In the genomic region with DNA sequence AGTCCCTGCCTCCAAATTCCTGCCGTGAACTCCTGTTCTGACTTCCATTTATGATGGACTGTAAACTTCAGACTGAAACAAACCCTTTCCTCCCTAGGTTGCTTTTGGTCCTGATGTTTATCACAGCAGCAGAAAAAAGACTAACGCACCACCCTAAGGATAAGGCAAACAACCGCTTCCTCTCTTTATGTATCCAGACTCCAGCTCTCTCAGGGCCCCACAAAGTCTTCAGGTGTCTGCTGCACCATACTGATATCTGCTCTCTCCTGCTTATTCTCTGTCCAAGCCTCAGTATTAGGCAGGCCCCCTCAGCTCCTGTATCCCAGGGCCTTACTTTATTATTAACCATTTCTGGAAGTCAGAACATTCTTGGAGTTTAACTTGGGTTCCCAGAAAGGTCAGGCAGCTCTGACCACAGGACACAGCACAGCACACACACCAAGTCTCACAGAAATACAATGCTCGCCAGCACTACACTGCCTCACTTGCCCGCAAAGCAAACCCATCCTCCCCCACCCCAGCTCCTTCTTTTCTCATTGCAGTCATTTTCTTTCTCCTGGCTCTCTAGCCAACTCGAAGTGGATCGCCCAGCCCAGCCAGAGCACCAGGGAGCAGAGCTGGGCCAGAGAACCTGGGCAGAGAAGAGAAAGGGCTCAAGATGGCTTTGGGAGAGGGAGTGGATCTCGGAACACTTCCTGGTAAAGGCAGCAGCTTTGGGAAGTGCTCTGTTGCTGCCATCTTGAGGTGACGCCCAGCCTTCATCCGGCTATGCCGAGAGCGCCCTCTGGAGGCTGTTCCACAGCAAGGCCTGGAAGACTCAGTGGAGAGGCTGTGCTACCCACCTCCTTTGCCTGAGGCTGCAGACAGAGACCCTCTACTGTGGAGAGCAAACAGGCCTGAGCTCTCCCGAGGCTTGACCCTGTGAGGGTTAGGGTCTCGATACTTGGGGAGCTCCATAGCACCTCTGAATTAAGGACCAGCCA, we compare ENCODE assay signal across 8 mouse cellular contexts. TPM values are rescaled to one million over a fixed set of nuclear protein-coding genes. Genes with fewer than 3 reads are reported as not detected.
DNase-seq lines count a peak whose midpoint lies in the region; ATAC-seq and TF ChIP-seq lines count a peak whose summit lies in the region.

No protein-coding gene starts in this region.

- peak overlapping the region; percentile 35 for H3K4me2 ChIP-seq in embryonic facial prominence, embryonic 14.5 days (ENCODE audit: low read depth, low read length)
- H3K4me2 ChIP-seq in heart, embryonic 11.5 days = peak overlapping the region; percentile 52
- H3K4me2 ChIP-seq in kidney, embryonic 14.5 days (replicated peaks; ENCODE audit: low read depth, low read length) = peak overlapping the region; percentile 33; the same call in 1 of the 2 replicates
- peak overlapping the region; percentile 40 for H3K4me2 ChIP-seq in limb, embryonic 15.5 days
- H3K4me2 ChIP-seq in midbrain, postnatal 0 days (ENCODE audit: low read depth, low read length, poor library complexity, severe bottlenecking) = no peak overlapping the region

- peak; percentile 98 for TF ChIP-seq CTCF in midbrain, postnatal 0 days (IDR thresholded peaks at IDR 0.05)
- TF ChIP-seq CTCF in spleen, adult 2 months (IDR thresholded peaks at IDR 0.05; ENCODE audit: extremely low read depth, insufficient read depth, insufficient read length, insufficient replicate concordance) = peak; percentile 96

- TF ChIP-seq POLR2A in spleen, adult 2 months (IDR thresholded peaks at IDR 0.05; ENCODE audit: low read depth, low read length) = no peak

- H3K4me1 ChIP-seq in embryonic facial prominence, embryonic 14.5 days (ENCODE audit: control insufficient read depth, insufficient read depth, low read length) = peaks cover 28% of the 10 kb centered on the region
- peaks cover 12% of the 10 kb centered on the region for H3K4me1 ChIP-seq in heart, embryonic 11.5 days (ENCODE audit: control insufficient read depth, insufficient read depth, low read length)
- peaks cover 18% of the 10 kb centered on the region for H3K4me1 ChIP-seq in kidney, embryonic 14.5 days (ENCODE audit: control insufficient read depth, insufficient read depth, low read length)
- H3K4me1 ChIP-seq in limb, embryonic 15.5 days = peaks cover 26% of the 10 kb centered on the region
- H3K4me1 ChIP-seq in midbrain, postnatal 0 days (ENCODE audit: insufficient read depth, low read length) = no peaks in the 10 kb centered on the region
- H3K4me1 ChIP-seq in spleen, adult 2 months (ENCODE audit: control insufficient read depth, insufficient read depth, insufficient read length) = peaks cover 29% of the 10 kb centered on the region

- H3K9me3 ChIP-seq in embryonic facial prominence, embryonic 14.5 days (ENCODE audit: control insufficient read depth, low read length) = no peaks in the 10 kb centered on the region
- H3K9me3 ChIP-seq in heart, embryonic 11.5 days (replicated peaks; ENCODE audit: control insufficient read depth, low read length) = no peaks in the 10 kb centered on the region
- H3K9me3 ChIP-seq in kidney, embryonic 14.5 days (ENCODE audit: control insufficient read depth, low read length) = no peaks in the 10 kb centered on the region
- H3K9me3 ChIP-seq in limb, embryonic 15.5 days = no peaks in the 10 kb centered on the region
- H3K9me3 ChIP-seq in midbrain, postnatal 0 days (ENCODE audit: low read length) = no peaks in the 10 kb centered on the region

- H3K4me3 ChIP-seq in embryonic facial prominence, embryonic 14.5 days (ENCODE audit: low read depth, low read length) = no peak overlapping the region
- no peak overlapping the region for H3K4me3 ChIP-seq in heart, embryonic 11.5 days (ENCODE audit: low read depth, low read length)
- H3K4me3 ChIP-seq in kidney, embryonic 14.5 days (ENCODE audit: low read length) = peak overlapping the region; percentile 14; the same call in 1 of the 2 replicates
- peak overlapping the region; percentile 15; the same call in 1 of the 2 replicates for H3K4me3 ChIP-seq in limb, embryonic 15.5 days
- no peak overlapping the region for H3K4me3 ChIP-seq in midbrain, postnatal 0 days (ENCODE audit: low read depth, low read length)
- no peak overlapping the region for H3K4me3 ChIP-seq in spleen, adult 2 months (ENCODE audit: extremely low read depth, insufficient read depth, insufficient read length)

- WGBS in embryonic facial prominence, embryonic 14.5 days = 32% methylated on average over 13 of the region's 14 CpGs
- WGBS in heart, embryonic 11.5 days (ENCODE audit: insufficient replicate concordance) = 28% methylated on average over 14 of the region's 14 CpGs
- WGBS in kidney, embryonic 14.5 days = 32% methylated on average over 14 of the region's 14 CpGs
- WGBS in limb, embryonic 15.5 days = 32% methylated on average over 14 of the region's 14 CpGs
- 29% methylated on average over 14 of the region's 14 CpGs for WGBS in midbrain, postnatal 0 days
- 47% methylated on average over 14 of the region's 14 CpGs for WGBS in spleen, adult 2 months

- peak overlapping the region; percentile 45 for H3K9ac ChIP-seq in embryonic facial prominence, embryonic 14.5 days (ENCODE audit: low read depth, low read length)
- peak overlapping the region; percentile 69; the same call in 1 of the 2 replicates for H3K9ac ChIP-seq in heart, embryonic 11.5 days (ENCODE audit: low read depth, low read length)
- peak overlapping the region; percentile 50; the same call in 1 of the 2 replicates for H3K9ac ChIP-seq in kidney, embryonic 14.5 days (ENCODE audit: low read depth, low read length)
- no peak overlapping the region for H3K9ac ChIP-seq in limb, embryonic 15.5 days
- no peak overlapping the region for H3K9ac ChIP-seq in midbrain, postnatal 0 days (replicated peaks; ENCODE audit: low read length, poor library complexity, severe bottlenecking)

- peak; percentile 85 to 86 for DNase-seq in B cell, adult 2 months
- DNase-seq in adrenal gland, postnatal 4 days (ENCODE audit: low spot score in 2 of 2) = peak; percentile 66 to 82
- DNase-seq in embryonic facial prominence, embryonic 14.5 days (ENCODE audit: low spot score) = peak; percentile 93
- peak; percentile 94 for DNase-seq in midbrain, postnatal 0 days (ENCODE audit: low spot score)
- DNase-seq in spleen, adult 2 months (ENCODE audit: low read depth in 1 of 2, low spot score in 2 of 2) = peak; percentile 60 to 78

- no peaks in the 10 kb centered on the region for H3K36me3 ChIP-seq in embryonic facial prominence, embryonic 14.5 days (ENCODE audit: control insufficient read depth, insufficient read depth, low read length)
- H3K36me3 ChIP-seq in heart, embryonic 11.5 days (ENCODE audit: control insufficient read depth, insufficient read depth, low read length) = no peaks in the 10 kb centered on the region
- H3K36me3 ChIP-seq in kidney, embryonic 14.5 days (ENCODE audit: control insufficient read depth, insufficient read depth, low read length) = no peaks in the 10 kb centered on the region
- no peaks in the 10 kb centered on the region for H3K36me3 ChIP-seq in limb, embryonic 15.5 days
- no peaks in the 10 kb centered on the region for H3K36me3 ChIP-seq in midbrain, postnatal 0 days (ENCODE audit: insufficient read depth, low read length)
- H3K36me3 ChIP-seq in spleen, adult 2 months (ENCODE audit: control insufficient read depth, insufficient read depth, low read length) = no peaks in the 10 kb centered on the region

- H3K27me3 ChIP-seq in embryonic facial prominence, embryonic 14.5 days (replicated peaks; ENCODE audit: control insufficient read depth, insufficient read depth, low read length) = no peaks in the 10 kb centered on the region
- H3K27me3 ChIP-seq in heart, embryonic 11.5 days (ENCODE audit: control insufficient read depth, insufficient read depth, low read length) = peaks cover 3% of the 10 kb centered on the region; the same call in 1 of the 2 replicates
- no peaks in the 10 kb centered on the region for H3K27me3 ChIP-seq in kidney, embryonic 14.5 days (ENCODE audit: control insufficient read depth, insufficient read depth, low read length)
- H3K27me3 ChIP-seq in limb, embryonic 15.5 days = no peaks in the 10 kb centered on the region
- no peaks in the 10 kb centered on the region for H3K27me3 ChIP-seq in midbrain, postnatal 0 days (ENCODE audit: insufficient read depth, low read length)
- no peaks in the 10 kb centered on the region for H3K27me3 ChIP-seq in spleen, adult 2 months (ENCODE audit: control insufficient read depth, insufficient read depth, low read length)

- peak; percentile 86 for ATAC-seq in embryonic facial prominence, embryonic 14.5 days (ENCODE audit: low read depth)
- peak; percentile 57 for ATAC-seq in heart, embryonic 11.5 days (replicated peaks; ENCODE audit: insufficient number of reproducible peaks, low FRiP score, low TSS enrichment)
- peak; percentile 60 for ATAC-seq in kidney, embryonic 14.5 days (ENCODE audit: low FRiP score, low TSS enrichment)
- ATAC-seq in limb, embryonic 15.5 days (ENCODE audit: insufficient number of reproducible peaks, low FRiP score, low TSS enrichment, low read depth) = peak; percentile 52; the same call in 1 of the 2 replicates
- ATAC-seq in midbrain, postnatal 0 days (ENCODE audit: low FRiP score) = peak; percentile 67

- H3K27ac ChIP-seq in embryonic facial prominence, embryonic 14.5 days (replicated peaks; ENCODE audit: low read depth, low read length) = no peak overlapping the region; the same call in 1 of the 2 replicates
- peak overlapping the region; percentile 47; the same call in 1 of the 2 replicates for H3K27ac ChIP-seq in heart, embryonic 11.5 days (ENCODE audit: low read depth, low read length)
- H3K27ac ChIP-seq in kidney, embryonic 14.5 days (ENCODE audit: low read depth, low read length) = peak overlapping the region; percentile 59
- H3K27ac ChIP-seq in limb, embryonic 15.5 days = peak overlapping the region; percentile 55; the same call in 1 of the 2 replicates
- H3K27ac ChIP-seq in midbrain, postnatal 0 days (ENCODE audit: low read depth, low read length) = peak overlapping the region; percentile 38
- H3K27ac ChIP-seq in spleen, adult 2 months (ENCODE audit: insufficient read depth, low read length) = peak overlapping the region; percentile 89

RNA-seq across cellular contexts. Expression of gene Ntn5, which starts 1.4 kb away (rescaled TPM):
- under 1 TPM in 1 of 2 experiments, not detected in 1; 0.20 TPM for total RNA-seq in adrenal gland, postnatal 4 days (2021)
- 3.4 and 3.7 TPM in 2 replicates for polyA plus RNA-seq in embryonic facial prominence, embryonic 14.5 days (2014; fragmentation: Nextera tagmentation; extraction: Ambion mirVana)
- not detected in 2 replicates for polyA plus RNA-seq in heart, embryonic 11.5 days (2014; fragmentation: Nextera tagmentation; extraction: Ambion mirVana)
- polyA plus RNA-seq in kidney, embryonic 14.5 days (2014; fragmentation: Nextera tagmentation; extraction: Ambion mirVana) = 0.20 and 0.27 TPM in 2 replicates
- 0.50 and 2.6 TPM in 2 replicates for polyA plus RNA-seq in limb, embryonic 15.5 days (2015; fragmentation: Nextera tagmentation; extraction: Ambion mirVana)
- total RNA-seq in midbrain, postnatal 0 days (2014; rRNA removed) = 1.3 and 1.4 TPM in 2 replicates
- 0.37 and 0.73 TPM in 2 replicates for polyA plus RNA-seq in midbrain, postnatal 0 days (2015; fragmentation: Nextera tagmentation; extraction: Ambion mirVana)
- polyA plus RNA-seq in spleen, adult 2 months (2012; rRNA removed) = 2.2 and 5.1 TPM in 2 replicates

RNA-seq across cellular contexts. Expression of gene Sec1, which starts 11.8 kb away (rescaled TPM):
- total RNA-seq in adrenal gland, postnatal 4 days (2021) = under 1 TPM; 0.11 to 0.28 TPM
- polyA plus RNA-seq in embryonic facial prominence, embryonic 14.5 days (2014; fragmentation: Nextera tagmentation; extraction: Ambion mirVana) = 2.1 and 2.5 TPM in 2 replicates
- polyA plus RNA-seq in heart, embryonic 11.5 days (2014; fragmentation: Nextera tagmentation; extraction: Ambion mirVana) = 0.24 and 0.99 TPM in 2 replicates
- polyA plus RNA-seq in kidney, embryonic 14.5 days (2014; fragmentation: Nextera tagmentation; extraction: Ambion mirVana) = 0.17 and 0.28 TPM in 2 replicates
- 0.56 and 0.97 TPM in 2 replicates for polyA plus RNA-seq in limb, embryonic 15.5 days (2015; fragmentation: Nextera tagmentation; extraction: Ambion mirVana)
- total RNA-seq in midbrain, postnatal 0 days (2014; rRNA removed) = 0.28 and 1.0 TPM in 2 replicates
- polyA plus RNA-seq in midbrain, postnatal 0 days (2015; fragmentation: Nextera tagmentation; extraction: Ambion mirVana) = 0.37 and 0.79 TPM in 2 replicates
- 0.68 and 1.5 TPM in 2 replicates for polyA plus RNA-seq in spleen, adult 2 months (2012; rRNA removed)

RNA-seq across cellular contexts. Expression of gene Fut2, which starts 16.2 kb away (rescaled TPM):
- total RNA-seq in adrenal gland, postnatal 4 days (2021) = under 1 TPM in 1 of 2 experiments, not detected in 1; 0.42 TPM
- polyA plus RNA-seq in embryonic facial prominence, embryonic 14.5 days (2014; fragmentation: Nextera tagmentation; extraction: Ambion mirVana) = 1.9 and 2.2 TPM in 2 replicates
- polyA plus RNA-seq in heart, embryonic 11.5 days (2014; fragmentation: Nextera tagmentation; extraction: Ambion mirVana) = 0.56 and 1.0 TPM in 2 replicates
- 0.26 and 0.31 TPM in 2 replicates for polyA plus RNA-seq in kidney, embryonic 14.5 days (2014; fragmentation: Nextera tagmentation; extraction: Ambion mirVana)
- polyA plus RNA-seq in limb, embryonic 15.5 days (2015; fragmentation: Nextera tagmentation; extraction: Ambion mirVana) = 7.7 and 8.0 TPM in 2 replicates
- total RNA-seq in midbrain, postnatal 0 days (2014; rRNA removed) = 0.99 TPM in 1 of 2 replicates, not detected in the other
- 0.27 and 0.29 TPM in 2 replicates for polyA plus RNA-seq in midbrain, postnatal 0 days (2015; fragmentation: Nextera tagmentation; extraction: Ambion mirVana)
- 0.04 TPM in 1 of 2 replicates, not detected in the other for polyA plus RNA-seq in spleen, adult 2 months (2012; rRNA removed)

RNA-seq across cellular contexts. Expression of gene Car11, which starts 17.2 kb away (rescaled TPM):
- 10 to 100 TPM; 15.1 to 16.4 TPM for total RNA-seq in adrenal gland, postnatal 4 days (2021)
- polyA plus RNA-seq in embryonic facial prominence, embryonic 14.5 days (2014; fragmentation: Nextera tagmentation; extraction: Ambion mirVana) = 7.9 and 8.9 TPM in 2 replicates
- 3.3 and 5.5 TPM in 2 replicates for polyA plus RNA-seq in heart, embryonic 11.5 days (2014; fragmentation: Nextera tagmentation; extraction: Ambion mirVana)
- 6.9 and 11.9 TPM in 2 replicates for polyA plus RNA-seq in kidney, embryonic 14.5 days (2014; fragmentation: Nextera tagmentation; extraction: Ambion mirVana)
- polyA plus RNA-seq in limb, embryonic 15.5 days (2015; fragmentation: Nextera tagmentation; extraction: Ambion mirVana) = 13.3 and 13.7 TPM in 2 replicates
- total RNA-seq in midbrain, postnatal 0 days (2014; rRNA removed) = 118 and 130 TPM in 2 replicates
- 107 and 114 TPM in 2 replicates for polyA plus RNA-seq in midbrain, postnatal 0 days (2015; fragmentation: Nextera tagmentation; extraction: Ambion mirVana)
- 2.4 and 4.6 TPM in 2 replicates for polyA plus RNA-seq in spleen, adult 2 months (2012; rRNA removed)

RNA-seq across cellular contexts. Expression of gene Dbp, which starts 22.5 kb away (rescaled TPM):
- total RNA-seq in adrenal gland, postnatal 4 days (2021) = 100 to 1,000 TPM; 101 to 129 TPM
- polyA plus RNA-seq in embryonic facial prominence, embryonic 14.5 days (2014; fragmentation: Nextera tagmentation; extraction: Ambion mirVana) = 3.4 and 4.7 TPM in 2 replicates
- polyA plus RNA-seq in heart, embryonic 11.5 days (2014; fragmentation: Nextera tagmentation; extraction: Ambion mirVana) = 3.3 and 3.5 TPM in 2 replicates
- polyA plus RNA-seq in kidney, embryonic 14.5 days (2014; fragmentation: Nextera tagmentation; extraction: Ambion mirVana) = 6.6 and 7.7 TPM in 2 replicates
- polyA plus RNA-seq in limb, embryonic 15.5 days (2015; fragmentation: Nextera tagmentation; extraction: Ambion mirVana) = 4.3 and 4.7 TPM in 2 replicates
- 8.4 and 9.6 TPM in 2 replicates for total RNA-seq in midbrain, postnatal 0 days (2014; rRNA removed)
- 4.6 and 4.8 TPM in 2 replicates for polyA plus RNA-seq in midbrain, postnatal 0 days (2015; fragmentation: Nextera tagmentation; extraction: Ambion mirVana)
- polyA plus RNA-seq in spleen, adult 2 months (2012; rRNA removed) = 20.0 and 30.1 TPM in 2 replicates

Comparison
In these comparisons a context has a peak if more than half of its experiments do, and no peak if none do; other contexts are left out.
1. H3K4me3 ChIP-seq: peak in kidney, embryonic 14.5 days (single experiment) and limb, embryonic 15.5 days (single experiment); none in embryonic facial prominence, embryonic 14.5 days (single experiment), heart, embryonic 11.5 days (single experiment), midbrain, postnatal 0 days (single experiment) and spleen, adult 2 months (single experiment).
2. H3K9ac ChIP-seq: peak in embryonic facial prominence, embryonic 14.5 days (single experiment), heart, embryonic 11.5 days (single experiment) and kidney, embryonic 14.5 days (single experiment); none in limb, embryonic 15.5 days (single experiment) and midbrain, postnatal 0 days (single experiment).
3. Peak in every context shown above with its lines, with median percentiles within 50 percentile points of each other: DNase-seq and ATAC-seq.